Mouse (Mus musculus): ENCODE measurements around the gene Neurl3. TPM values are rescaled to one million over a fixed set of nuclear protein-coding genes. Genes with fewer than 3 reads are reported as not detected.

The Neurl3 gene
- 100 to 1,000 TPM; 110 to 115 TPM for total RNA-seq (2023)

DNA sequence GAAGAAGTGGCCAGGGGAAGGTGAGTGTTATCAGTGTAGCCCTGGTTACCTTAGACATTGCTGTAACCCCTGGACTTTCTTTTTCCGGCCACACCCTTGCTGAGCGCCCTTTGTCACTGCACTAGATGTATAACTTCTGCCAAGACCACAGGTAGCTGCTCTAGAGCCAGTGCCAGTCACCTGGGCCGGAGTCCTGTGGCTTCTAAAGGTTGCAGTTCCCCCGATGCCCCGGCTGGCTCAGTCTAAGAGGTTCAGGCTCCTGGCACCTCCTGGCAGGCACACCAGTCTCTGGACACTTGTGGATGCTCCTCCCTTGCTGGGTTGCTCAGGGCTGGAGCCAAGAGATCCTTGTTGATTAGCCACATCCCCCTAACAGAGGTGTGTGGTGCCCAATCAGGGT lies at the start of gene Neurl3:
Neurl3 (minus strand) TSS at position 225 of the 400 bp plus-strand sequence.

DNA sequence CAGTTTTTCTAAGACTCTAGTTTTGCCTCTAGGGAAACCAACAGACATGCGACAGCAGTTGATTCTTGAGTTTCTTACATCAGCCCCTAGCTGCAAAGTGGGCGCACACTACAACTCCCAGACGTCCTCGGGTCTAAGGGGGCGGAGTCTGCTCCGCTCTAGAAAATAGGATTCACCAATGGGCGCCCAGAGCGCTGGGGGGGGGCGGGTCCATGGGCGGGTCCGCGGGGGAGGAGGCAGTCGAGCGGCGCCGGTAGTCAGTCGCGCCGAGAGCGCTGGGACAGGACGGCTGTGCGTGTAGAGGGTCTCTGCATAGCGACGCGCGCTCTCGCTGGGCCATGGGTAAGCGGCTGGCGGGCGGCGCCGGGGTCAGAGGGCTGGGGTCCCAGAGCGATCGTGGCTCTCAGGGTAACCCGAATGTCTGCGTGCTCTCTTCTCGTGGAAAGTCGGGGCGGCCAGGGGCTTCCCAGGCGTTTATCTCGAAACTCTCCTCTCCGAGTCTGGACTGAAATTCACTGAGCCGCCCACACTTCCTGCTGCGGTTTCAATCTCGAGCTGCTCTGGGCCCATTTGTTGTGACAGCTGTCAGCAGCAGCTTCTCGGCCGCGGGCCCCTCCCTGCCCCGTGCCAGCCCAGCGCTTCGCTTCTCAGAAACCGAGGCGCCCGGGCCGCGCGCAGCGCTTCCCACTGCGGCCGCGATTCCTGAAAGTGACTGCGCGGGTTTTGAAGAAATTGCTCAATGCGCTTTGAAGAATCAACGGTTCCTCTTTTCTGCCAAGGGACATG lies 33.2 kb upstream of the Neurl3 start, which contains the start of gene Arid5a:
Arid5a (plus strand) TSS at position 239 of the 786 bp plus-strand sequence.

DNA sequence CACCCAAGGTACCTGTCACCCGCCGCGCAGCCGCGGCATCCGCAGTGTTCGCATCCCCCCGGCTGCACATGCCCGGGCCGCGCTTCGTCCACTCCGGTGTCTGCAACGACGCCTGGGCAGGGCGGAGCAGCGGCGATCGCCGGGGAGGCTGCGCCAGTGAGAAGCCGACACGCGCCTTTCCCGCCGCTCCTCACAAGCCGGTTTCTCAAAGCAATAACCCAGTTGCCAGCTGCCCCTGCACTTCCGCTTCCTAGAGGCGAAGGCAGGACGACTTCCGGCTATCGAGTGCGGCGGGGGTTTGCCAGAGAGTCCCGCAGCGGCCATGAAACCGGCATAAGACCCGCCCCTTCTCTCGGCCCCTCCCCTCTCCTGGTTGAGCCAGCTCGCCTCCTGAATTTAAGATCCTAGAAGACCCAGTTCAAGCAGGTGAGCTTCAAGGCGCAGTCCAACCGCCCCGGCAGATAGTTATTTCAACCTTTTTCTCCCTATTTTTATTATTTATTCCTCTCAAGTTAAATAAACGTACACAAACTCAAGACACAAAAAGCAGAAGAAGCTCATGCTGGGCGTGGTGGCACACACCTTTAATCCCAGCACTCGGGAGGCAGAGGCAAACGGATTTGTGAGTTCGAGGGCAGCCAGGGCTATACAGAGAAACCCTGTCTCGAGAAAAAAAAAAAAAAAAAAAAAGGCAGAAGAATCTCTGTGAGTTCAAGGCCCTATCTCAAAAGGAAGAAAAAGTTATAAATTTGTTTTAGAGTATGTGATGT lies 30.2 kb downstream of the Neurl3 start, which contains the start of gene Uggt1:
Uggt1 (minus strand) TSS at position 663 of the 770 bp plus-strand sequence.

Other genes starting within 250 kb of the Neurl3 start
- gene Hs6st1, start 206.3 kb downstream of the Neurl3 start, total RNA-seq (2023), result 10 to 100 TPM; 24.2 to 27.2 TPM
- gene Uggt1, start 30.0 kb downstream of the Neurl3 start, total RNA-seq (2023), result 10 to 100 TPM; 64.0 to 71.4 TPM
- 10 to 100 TPM; 59.0 to 74.6 TPM for gene Arid5a, start 33.1 kb upstream of the Neurl3 start, total RNA-seq (2023)
- 10 to 100 TPM; 39.7 to 40.2 TPM for gene Kansl3, start 94.5 kb upstream of the Neurl3 start, total RNA-seq (2023)
- gene Fer1l5, start 97.6 kb upstream of the Neurl3 start, total RNA-seq (2023), result under 1 TPM in 1 of 2 experiments, not detected in 1; 0.29 TPM
- gene Lman2l, start 170.6 kb upstream of the Neurl3 start, total RNA-seq (2023), result 10 to 100 TPM; 44.3 to 46.6 TPM
- gene Cnnm4, start 196.9 kb upstream of the Neurl3 start, total RNA-seq (2023), result 10 to 100 TPM; 22.8 to 29.2 TPM
- 10 to 100 TPM; 22.2 to 30.3 TPM for gene Cnnm3, start 237.2 kb upstream of the Neurl3 start, total RNA-seq (2023)